Mouse (Mus musculus): ENCODE data around the gene Bcl2a1b.
"Not testable (repeated sequence)": the region's sequence is repeated elsewhere in the genome, so short reads cannot be mapped to it uniquely, and the experiment has no call there.

The Bcl2a1b gene

GRCm38 (mm10) chr9:89238976-89239505 is 40.0 kb downstream of the Bcl2a1b start:
- intact Hi-C loops (cut with DNase I): not testable (repeated sequence)

GRCm38 (mm10) chr9:89240516-89241019 is 41.6 kb downstream of the Bcl2a1b start:
- intact Hi-C loops (cut with DNase I): not testable (repeated sequence)

- intact Hi-C loops (cut with DNase I): no loop called here
Measured at GRCm38 (mm10) chr9:89253400-89253799, 54.4 kb downstream of the Bcl2a1b start.

GRCm38 (mm10) chr9:89256556-89257335 is 57.7 kb downstream of the Bcl2a1b start:
- intact Hi-C loops (cut with DNase I): no loop called here
